Mouse (Mus musculus) cerebellum, adult 2 months (tissue): ENCODE measurements around the gene Zmym5.

ENCODE experiments used
- CTCF ChIP-seq: fragments of 200-500 bp; IDR thresholded peaks from 2 replicates; pipeline ENCODE4 v1.5.1; 2011; ENCODE audit warnings: low read depth, mild to moderate bottlenecking, control low read depth, low read length, moderate library complexity, borderline replicate concordance; ENCODE audit not compliant: insufficient read depth
- POLR2A ChIP-seq: fragments of 200-500 bp; IDR thresholded peaks from 2 replicates; pipeline ENCODE4 v1.6.1; 2011; ENCODE audit warnings: low read length, control low read depth, borderline replicate concordance; ENCODE audit not compliant: insufficient read depth

GRCm38 (mm10) chr14:56816541-56816940 is 5.0 kb upstream of the Zmym5 start:
- TF ChIP-seq POLR2A (no peak), CTCF (no peak)
